Mouse (Mus musculus): ENCODE measurements around the gene Map3k5. TPM values are rescaled to one million over a fixed set of nuclear protein-coding genes. Genes with fewer than 3 reads are reported as not detected.

The Map3k5 gene
- total and polyA plus RNA-seq, 3 experiments: 15.8 to 31.0 (median 27.6) TPM

DNA sequence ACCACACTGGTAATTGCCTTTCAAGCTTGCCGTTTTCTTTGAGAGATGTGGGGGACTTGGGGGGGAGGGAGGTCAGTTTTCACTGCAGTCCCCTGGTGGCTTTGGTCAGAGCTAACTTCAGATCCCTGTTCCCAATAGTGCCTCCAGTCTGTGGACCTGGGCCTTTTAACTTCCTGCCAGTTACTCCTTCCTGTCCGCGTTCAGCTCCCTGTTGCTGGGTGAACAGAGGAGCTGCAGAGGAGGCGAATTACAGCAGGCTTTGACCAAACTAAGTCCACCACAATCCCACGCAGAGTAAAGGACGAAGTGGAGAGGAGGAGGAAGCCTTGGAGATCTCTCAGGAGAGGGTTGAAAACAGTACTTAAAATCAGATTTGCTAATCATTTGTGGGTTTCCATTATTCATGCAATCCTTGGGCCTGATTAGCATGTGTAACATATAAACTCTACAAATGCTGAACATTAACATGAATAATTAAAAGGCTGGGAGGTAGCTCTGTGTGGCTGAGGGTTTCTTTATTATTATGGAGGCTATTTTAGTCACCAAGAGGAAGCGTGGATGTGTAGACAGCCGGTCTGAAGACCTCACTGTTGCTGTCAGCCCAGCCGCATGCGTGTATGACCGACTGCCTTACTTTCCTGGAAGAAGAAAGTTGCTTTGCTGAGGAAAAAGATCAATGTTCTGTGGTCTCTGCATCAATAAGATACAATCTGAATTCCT is 247.6 kb downstream of the Map3k5 start:
- no peak overlapping the region for H3K4me2 ChIP-seq (ENCODE audit: insufficient read depth, low read depth, poor library complexity, severe bottlenecking)

DNA sequence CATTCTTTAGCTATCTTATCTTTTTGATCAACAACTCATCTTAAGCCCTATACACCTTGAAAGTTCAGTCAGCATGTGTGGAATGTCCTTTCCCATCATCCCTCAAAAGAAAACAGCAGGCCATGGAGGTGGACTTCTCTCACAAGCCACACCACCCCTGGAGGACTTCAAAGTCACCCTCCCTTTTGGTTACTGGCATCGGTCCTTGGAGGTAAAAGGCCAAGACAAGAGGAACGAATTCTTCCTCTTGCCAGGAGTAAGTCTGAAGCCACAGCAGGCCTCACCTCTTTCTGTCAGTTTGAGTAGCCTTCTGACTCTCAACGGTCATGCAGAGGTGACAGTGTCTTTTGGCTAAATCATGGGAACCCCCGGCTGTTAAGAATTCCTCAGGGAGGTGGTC is 250.1 kb downstream of the Map3k5 start:
- DNase-seq (ENCODE audit: extremely low read depth): no peak
- no peaks in the 10 kb centered on the region for H3K36me3 ChIP-seq (replicated peaks in 1 of 2; ENCODE audit: control insufficient read depth in 1 of 2, insufficient read depth in 1 of 2, low read length in 1 of 2)
- dilution Hi-C loops (cut with MboI; ENCODE audit: extremely low pct_ligation_motif_present, extremely low pct_unique_long_range_greater_than_20kb, low sequenced_read_pairs): no loop called here
- in situ Hi-C loops (cut with MboI; ENCODE audit: low pct_ligation_motif_present, low pct_unique_long_range_greater_than_20kb, low sequenced_read_pairs): no loop called here
- H3K4me2 ChIP-seq (ENCODE audit: insufficient read depth, low read depth, poor library complexity, severe bottlenecking): no peak overlapping the region
- peaks cover 0 to 22% of the 10 kb centered on the region in 2 experiments; a peak in 2 of 4 replicates for H3K4me1 ChIP-seq (ENCODE audit: control insufficient read depth in 1 of 2, insufficient read depth in 2 of 2)
- TF ChIP-seq ZNF384 (IDR thresholded peaks at IDR 0.05; ENCODE audit: low read depth, low read length) (no peak), POLR2A (IDR thresholded peaks at IDR 0.05; ENCODE audit: low read depth, low read length) (no peak), KAT2A (IDR thresholded peaks at IDR 0.05; ENCODE audit: insufficient replicate concordance, low read length) (no peak), PAX5 (IDR thresholded peaks at IDR 0.05; ENCODE audit: low read length) (no peak), NELFE (IDR thresholded peaks at IDR 0.05; ENCODE audit: low read depth, low read length) (no peak), IRF4 (IDR thresholded peaks at IDR 0.05; ENCODE audit: low read depth, low read length) (no peak), USF2 (conservative IDR thresholded peaks at IDR 0.05; ENCODE audit: low read depth, low read length) (no peak), CHD1 (IDR thresholded peaks at IDR 0.05; ENCODE audit: low read depth, low read length) (no peak), MAFK (IDR thresholded peaks at IDR 0.05; ENCODE audit: insufficient replicate concordance, low read length) (no peak), TBP (conservative IDR thresholded peaks at IDR 0.05; ENCODE audit: low read depth, low read length) (no peak), GABPA (IDR thresholded peaks at IDR 0.05; ENCODE audit: insufficient replicate concordance, low read depth, low read length) (no peak)
- H3K79me2 ChIP-seq (replicated peaks; ENCODE audit: control insufficient read depth, extremely low read depth, insufficient read depth, poor library complexity, severe bottlenecking): no peaks in the 10 kb centered on the region
- H3K27ac ChIP-seq (ENCODE audit: insufficient read depth, low read depth): no peak overlapping the region
- no peak overlapping the region for H3K4me3 ChIP-seq (replicated peaks in 1 of 3; ENCODE audit: low read depth in 2 of 3, low read length in 2 of 3, poor library complexity in 1 of 3)
- H3K9me3 ChIP-seq (replicated peaks; ENCODE audit: low read length): no peaks in the 10 kb centered on the region
- no peaks in the 10 kb centered on the region for H3K27me3 ChIP-seq (replicated peaks)
- no peak overlapping the region for H3K9ac ChIP-seq (ENCODE audit: insufficient read depth, low read depth)

More for the DNA sequence above, 247.6 kb downstream of the Map3k5 start:
- H3K79me2 ChIP-seq (replicated peaks; ENCODE audit: control insufficient read depth, extremely low read depth, insufficient read depth, poor library complexity, severe bottlenecking): no peaks in the 10 kb centered on the region
- TF ChIP-seq HCFC1 (IDR thresholded peaks at IDR 0.05; ENCODE audit: low read depth, low read length): no peak
- no peak for TF ChIP-seq NRF1 (IDR thresholded peaks at IDR 0.05; ENCODE audit: low read depth, low read length)
- TF ChIP-seq E2F4 (IDR thresholded peaks at IDR 0.05; ENCODE audit: insufficient replicate concordance, low read depth, low read length): no peak
- no peak for TF ChIP-seq UBTF (IDR thresholded peaks at IDR 0.05; ENCODE audit: low read depth, low read length)
- TF ChIP-seq POLR2AphosphoS2 (IDR thresholded peaks at IDR 0.05; ENCODE audit: low read depth, low read length): no peak
- TF ChIP-seq ELF1 (IDR thresholded peaks at IDR 0.05; ENCODE audit: low read depth, low read length): no peak
- TF ChIP-seq SIN3A (IDR thresholded peaks at IDR 0.05; ENCODE audit: low read length): no peak
- TF ChIP-seq GABPA (IDR thresholded peaks at IDR 0.05; ENCODE audit: insufficient replicate concordance, low read depth, low read length): no peak
- TF ChIP-seq NELFE (IDR thresholded peaks at IDR 0.05; ENCODE audit: low read depth, low read length): no peak
- no peak for TF ChIP-seq ZC3H11A (IDR thresholded peaks at IDR 0.05; ENCODE audit: low read depth, low read length)
- no peak for TF ChIP-seq JUN (IDR thresholded peaks at IDR 0.05; ENCODE audit: insufficient read depth, low read depth, low read length)
- TF ChIP-seq TCF12 (IDR thresholded peaks at IDR 0.05; ENCODE audit: low read depth, low read length): no peak
- no peak for TF ChIP-seq MAX (IDR thresholded peaks at IDR 0.05; ENCODE audit: low read length)
- no peak for TF ChIP-seq IRF4 (IDR thresholded peaks at IDR 0.05; ENCODE audit: low read depth, low read length)
- TF ChIP-seq ZNF384 (IDR thresholded peaks at IDR 0.05; ENCODE audit: low read depth, low read length): no peak
- TF ChIP-seq CTCF (conservative IDR thresholded peaks at IDR 0.05 in 1 of 2, IDR thresholded peaks at IDR 0.05 in 1 of 2; ENCODE audit: low read depth in 2 of 2, low read length in 2 of 2): no peak
- no peak for TF ChIP-seq USF1 (IDR thresholded peaks at IDR 0.05; ENCODE audit: low read depth, low read length)
- no peak for TF ChIP-seq MAZ (IDR thresholded peaks at IDR 0.05; ENCODE audit: low read depth, low read length)
- dilution Hi-C loops (cut with MboI; ENCODE audit: extremely low pct_ligation_motif_present, extremely low pct_unique_long_range_greater_than_20kb, low sequenced_read_pairs) (no loop called here), in situ Hi-C loops (cut with MboI; ENCODE audit: low pct_ligation_motif_present, low pct_unique_long_range_greater_than_20kb, low sequenced_read_pairs) (no loop called here)
- H3K27ac ChIP-seq (ENCODE audit: insufficient read depth, low read depth): no peak overlapping the region
- H3K27me3 ChIP-seq (replicated peaks): no peaks in the 10 kb centered on the region
- H3K36me3 ChIP-seq (replicated peaks in 1 of 2; ENCODE audit: control insufficient read depth in 1 of 2, insufficient read depth in 1 of 2, low read length in 1 of 2): no peaks in the 10 kb centered on the region
- peaks cover 0 to 13% of the 10 kb centered on the region in 2 experiments; a peak in 2 of 4 replicates for H3K4me1 ChIP-seq (ENCODE audit: control insufficient read depth in 1 of 2, insufficient read depth in 2 of 2)
- no peak overlapping the region for H3K9ac ChIP-seq (ENCODE audit: insufficient read depth, low read depth)
- H3K9me3 ChIP-seq (replicated peaks; ENCODE audit: low read length): no peaks in the 10 kb centered on the region
- no peak for DNase-seq (ENCODE audit: extremely low read depth)
- H3K4me3 ChIP-seq (replicated peaks in 1 of 3; ENCODE audit: low read depth in 2 of 3, low read length in 2 of 3, poor library complexity in 1 of 3): no peak overlapping the region

Measured in CH12.LX (cell line).